Mouse (Mus musculus): ENCODE results near the gene Ppp1r14a. TPM values are rescaled to one million over a fixed set of nuclear protein-coding genes. Genes with fewer than 3 reads are reported as not detected.

Gene Ppp1r14a
- polyA plus RNA-seq, 1 experiment from 2014 or later: 246 TPM

DNA sequence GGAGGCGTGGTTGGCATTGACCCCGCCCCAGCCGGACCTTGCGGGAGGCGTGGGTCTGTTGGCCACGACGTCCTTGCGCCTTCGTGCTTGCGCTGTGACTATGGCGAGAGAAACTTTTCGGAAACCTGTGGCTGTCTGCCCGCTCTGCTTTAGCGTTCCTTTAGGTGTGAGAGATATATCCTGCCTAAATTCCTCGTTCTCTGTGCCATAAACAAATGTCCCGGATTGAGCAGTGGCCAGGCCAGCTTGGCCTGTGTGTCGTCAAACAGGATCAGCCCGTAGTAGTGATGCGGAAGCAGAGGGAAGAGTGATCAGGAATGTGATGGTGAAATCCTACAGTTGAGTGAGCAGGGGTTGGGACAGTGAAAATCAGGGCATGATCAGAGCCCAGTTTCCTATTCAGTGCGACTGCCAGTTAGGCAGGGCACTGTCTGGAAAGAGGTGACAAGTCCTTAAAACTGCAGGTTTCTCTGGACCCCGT is 7.0 kb upstream of the Ppp1r14a start:
- H3K4me3 ChIP-seq (ENCODE audit: low read depth, low read length): peak overlapping the region; percentile 59
- peak overlapping the region; percentile 97 for H3K27ac ChIP-seq (ENCODE audit: low read length)
- H3K4me2 ChIP-seq (replicated peaks; ENCODE audit: low read depth, low read length): peak overlapping the region; percentile 87

GRCm38 (mm10) chr7:29283876-29284275 is 5.2 kb upstream of the Ppp1r14a start:
- peaks cover 5% of the 10 kb centered on the region; the same call in 1 of the 2 replicates for H3K4me1 ChIP-seq (ENCODE audit: insufficient read depth, low read depth, low read length)
- 0 out of 2 replicates have a peak overlapping the region, but pooled peaks have one; percentile 26 for H3K27ac ChIP-seq (ENCODE audit: low read length)
- H3K4me2 ChIP-seq (replicated peaks; ENCODE audit: low read depth, low read length): no peak overlapping the region
- 71% methylated on average over 4 of the region's 4 CpGs for WGBS
- TF ChIP-seq CTCF (IDR thresholded peaks at IDR 0.05) (no peak), EP300 (IDR thresholded peaks at IDR 0.05) (no peak)
- H3K9ac ChIP-seq (replicated peaks; ENCODE audit: low read depth): no peak overlapping the region
- H3K27me3 ChIP-seq (replicated peaks; ENCODE audit: insufficient read depth, low read length): no peaks in the 10 kb centered on the region
- H3K9me3 ChIP-seq (ENCODE audit: low read length): no peaks in the 10 kb centered on the region
- no peaks in the 10 kb centered on the region for H3K36me3 ChIP-seq (ENCODE audit: insufficient read depth, low read length)
- ATAC-seq (no peak), DNase-seq (ENCODE audit: low spot score) (no peak)
- no peak overlapping the region for H3K4me3 ChIP-seq (ENCODE audit: low read depth, low read length)

More for the DNA sequence above, 7.0 kb upstream of the Ppp1r14a start:
- WGBS: 7% methylated on average over 20 of the region's 21 CpGs
- Histone ChIP-seq H3K4me1 (ENCODE audit: insufficient read depth, low read depth, low read length) (peaks cover 5% of the 10 kb centered on the region; the same call in 1 of the 2 replicates), H3K9ac (replicated peaks; ENCODE audit: low read depth) (peak overlapping the region; percentile 68; the same call in 1 of the 2 replicates), H3K27me3 (replicated peaks; ENCODE audit: insufficient read depth, low read length) (no peaks in the 10 kb centered on the region), H3K36me3 (ENCODE audit: insufficient read depth, low read length) (no peaks in the 10 kb centered on the region), H3K9me3 (ENCODE audit: low read length) (no peaks in the 10 kb centered on the region)
- DNase-seq (ENCODE audit: low spot score): peak; percentile 90
- TF ChIP-seq CTCF (IDR thresholded peaks at IDR 0.05) (no peak), EP300 (IDR thresholded peaks at IDR 0.05) (peak; percentile 41; the same call in 1 of the 2 replicates)
- ATAC-seq: peak; percentile 77

- TF ChIP-seq EP300 (IDR thresholded peaks at IDR 0.05): no peak
- TF ChIP-seq CTCF (IDR thresholded peaks at IDR 0.05): no peak
- H3K4me2 ChIP-seq (replicated peaks; ENCODE audit: low read depth, low read length): no peak overlapping the region
- H3K4me1 ChIP-seq (ENCODE audit: insufficient read depth, low read depth, low read length): peaks cover 8% of the 10 kb centered on the region; the same call in 1 of the 2 replicates
- H3K4me3 ChIP-seq (ENCODE audit: low read depth, low read length): no peak overlapping the region
- H3K27ac ChIP-seq (ENCODE audit: low read length): no peak overlapping the region
- H3K27me3 ChIP-seq (replicated peaks; ENCODE audit: insufficient read depth, low read length): no peaks in the 10 kb centered on the region
- WGBS: 96% methylated on average over 6 of the region's 6 CpGs
- H3K9ac ChIP-seq (replicated peaks; ENCODE audit: low read depth): no peak overlapping the region
- H3K9me3 ChIP-seq (ENCODE audit: low read length): no peaks in the 10 kb centered on the region
- DNase-seq (ENCODE audit: low spot score) (no peak), ATAC-seq (no peak)
- H3K36me3 ChIP-seq (ENCODE audit: insufficient read depth, low read length): no peaks in the 10 kb centered on the region
Measured at GRCm38 (mm10) chr7:29284523-29284922, 4.6 kb upstream of the Ppp1r14a start.

- ATAC-seq: no peak
- H3K27ac ChIP-seq (ENCODE audit: low read length): no peak overlapping the region
- H3K9me3 ChIP-seq (ENCODE audit: low read length): no peaks in the 10 kb centered on the region
- H3K4me2 ChIP-seq (replicated peaks; ENCODE audit: low read depth, low read length): no peak overlapping the region
- TF ChIP-seq EP300 (IDR thresholded peaks at IDR 0.05): no peak
- TF ChIP-seq CTCF (IDR thresholded peaks at IDR 0.05): peak; percentile 49
- no peak for DNase-seq (ENCODE audit: low spot score)
- no peaks in the 10 kb centered on the region for H3K36me3 ChIP-seq (ENCODE audit: insufficient read depth, low read length)
- no peaks in the 10 kb centered on the region for H3K27me3 ChIP-seq (replicated peaks; ENCODE audit: insufficient read depth, low read length)
- H3K9ac ChIP-seq (replicated peaks; ENCODE audit: low read depth): no peak overlapping the region
- no peak overlapping the region for H3K4me3 ChIP-seq (ENCODE audit: low read depth, low read length)
- peaks cover 7% of the 10 kb centered on the region; the same call in 1 of the 2 replicates for H3K4me1 ChIP-seq (ENCODE audit: insufficient read depth, low read depth, low read length)
- WGBS: 77% methylated on average over 7 of the region's 7 CpGs
Measured at GRCm38 (mm10) chr7:29287481-29287880, 1.6 kb upstream of the Ppp1r14a start.

- no peak overlapping the region for H3K27ac ChIP-seq (ENCODE audit: low read length)
- WGBS: 69% methylated on average over 2 of the region's 2 CpGs
- ATAC-seq: peak; percentile 47
Measured at GRCm38 (mm10) chr7:29288079-29288478, 1.0 kb upstream of the Ppp1r14a start.

GRCm38 (mm10) chr7:29289856-29290255 is 748 bp downstream of the Ppp1r14a start:
- H3K4me2 ChIP-seq (replicated peaks; ENCODE audit: low read depth, low read length): peak overlapping the region; percentile 73
- no peaks in the 10 kb centered on the region for H3K36me3 ChIP-seq (ENCODE audit: insufficient read depth, low read length)
- H3K27me3 ChIP-seq (replicated peaks; ENCODE audit: insufficient read depth, low read length): no peaks in the 10 kb centered on the region
- no peaks in the 10 kb centered on the region for H3K9me3 ChIP-seq (ENCODE audit: low read length)
- ATAC-seq (peak; percentile 59), DNase-seq (ENCODE audit: low spot score) (peak; percentile 87)
- TF ChIP-seq EP300 (IDR thresholded peaks at IDR 0.05): peak; percentile 72
- no peak for TF ChIP-seq CTCF (IDR thresholded peaks at IDR 0.05)
- H3K4me1 ChIP-seq (ENCODE audit: insufficient read depth, low read depth, low read length): peaks cover 9% of the 10 kb centered on the region; the same call in 1 of the 2 replicates
- 70% methylated on average over 6 of the region's 6 CpGs for WGBS
- H3K9ac ChIP-seq (replicated peaks; ENCODE audit: low read depth): peak overlapping the region; percentile 66
- H3K27ac ChIP-seq (ENCODE audit: low read length): peak overlapping the region; percentile 95
- H3K4me3 ChIP-seq (ENCODE audit: low read depth, low read length): peak overlapping the region; percentile 53

More at GRCm38 (mm10) chr7:29288079-29288478, 1.0 kb upstream of the Ppp1r14a start:
- Histone ChIP-seq H3K9me3 (ENCODE audit: low read length) (no peaks in the 10 kb centered on the region), H3K4me3 (ENCODE audit: low read depth, low read length) (no peak overlapping the region), H3K4me2 (replicated peaks; ENCODE audit: low read depth, low read length) (no peak overlapping the region), H3K9ac (replicated peaks; ENCODE audit: low read depth) (no peak overlapping the region), H3K27me3 (replicated peaks; ENCODE audit: insufficient read depth, low read length) (no peaks in the 10 kb centered on the region), H3K36me3 (ENCODE audit: insufficient read depth, low read length) (no peaks in the 10 kb centered on the region), H3K4me1 (ENCODE audit: insufficient read depth, low read depth, low read length) (peaks cover 9% of the 10 kb centered on the region; the same call in 1 of the 2 replicates)
- TF ChIP-seq EP300 (IDR thresholded peaks at IDR 0.05) (0 out of 2 replicates have a peak, but pooled peaks have one; percentile 49), CTCF (IDR thresholded peaks at IDR 0.05) (no peak)
- peak; percentile 84 for DNase-seq (ENCODE audit: low spot score)

Measured in lung, postnatal 0 days (tissue).